Mouse (Mus musculus) erythroblast, embryonic 14.5 days (primary cell): ENCODE data around the gene Olfr324. TPM values are rescaled to one million over a fixed set of nuclear protein-coding genes. Genes with fewer than 3 reads are reported as not detected.

Experiments used
- H3K27me3 ChIP-seq: 2 replicates; pipeline ENCODE4 v1.6.1; 2012; ENCODE audit warnings: inconsistent platforms; ENCODE audit not compliant: control insufficient read depth
- H3K36me3 ChIP-seq: 2 replicates; pipeline ENCODE4 v1.6.1; 2012; ENCODE audit warnings: mild to moderate bottlenecking, inconsistent platforms; ENCODE audit not compliant: control insufficient read depth
- H3K4me1 ChIP-seq: 2 replicates; pipeline ENCODE4 v1.6.1; 2012; ENCODE audit warnings: inconsistent platforms; ENCODE audit not compliant: control insufficient read depth
- H3K4me3 ChIP-seq: replicated peaks from 2 replicates; pipeline ENCODE3; 2012; ENCODE audit warnings: moderate library complexity, mild to moderate bottlenecking, inconsistent platforms
- H3K9me3 ChIP-seq: 2 replicates; pipeline ENCODE4 v1.6.1; 2012; ENCODE audit warnings: low read length, inconsistent platforms, mixed read lengths; ENCODE audit not compliant: control insufficient read depth
- GATA1 ChIP-seq: IDR thresholded peaks from 2 replicates; pipeline ENCODE4 v1.6.1; 2012; ENCODE audit warnings: low read length, inconsistent platforms, mixed read lengths
- TAL1 ChIP-seq: IDR thresholded peaks from 3 replicates; pipeline ENCODE4 v1.6.1; 2012; ENCODE audit warnings: low read length, inconsistent platforms, mixed read lengths
- polyA plus RNA-seq: library from polyadenylated mRNA; stranded (reverse); fragments of >175 nt; gene quantifications from 2 replicates; pipeline ENCODE4 v1.2.3, GENCODE M21; 2012

Olfr324 gene
- polyA plus RNA-seq, 1 experiment: not detected

- H3K4me1 ChIP-seq: peaks cover 4% of the 10 kb centered on the region
- TF ChIP-seq TAL1 (no peak), GATA1 (no peak)
Measured at GRCm38 (mm10) chr11:58602062-58602461, 7.1 kb downstream of the Olfr324 start.

GRCm38 (mm10) chr11:58602800-58603560 is 8.1 kb downstream of the Olfr324 start:
- no peaks in the 10 kb centered on the region for H3K27me3 ChIP-seq
- no peak overlapping the region for H3K4me3 ChIP-seq
- H3K4me1 ChIP-seq: peaks cover 4% of the 10 kb centered on the region
- H3K36me3 ChIP-seq: no peaks in the 10 kb centered on the region
- TF ChIP-seq GATA1 (no peak), TAL1 (no peak)
- no peaks in the 10 kb centered on the region for H3K9me3 ChIP-seq

More at GRCm38 (mm10) chr11:58602062-58602461, 7.1 kb downstream of the Olfr324 start:
- Histone ChIP-seq H3K36me3 (no peaks in the 10 kb centered on the region), H3K9me3 (no peaks in the 10 kb centered on the region), H3K27me3 (no peaks in the 10 kb centered on the region), H3K4me3 (no peak overlapping the region)

- H3K9me3 ChIP-seq: no peaks in the 10 kb centered on the region
- H3K4me1 ChIP-seq: peaks cover 4% of the 10 kb centered on the region; the same call in 1 of the 2 replicates
- no peak overlapping the region for H3K4me3 ChIP-seq
- no peaks in the 10 kb centered on the region for H3K27me3 ChIP-seq
- no peaks in the 10 kb centered on the region for H3K36me3 ChIP-seq
- TF ChIP-seq TAL1 (no peak), GATA1 (no peak)
Measured at GRCm38 (mm10) chr11:58604688-58605087, 9.8 kb downstream of the Olfr324 start.

GRCm38 (mm10) chr11:58605228-58605627 is 10.3 kb downstream of the Olfr324 start:
- H3K36me3 ChIP-seq: no peaks in the 10 kb centered on the region
- no peak overlapping the region for H3K4me3 ChIP-seq
- no peak for TF ChIP-seq GATA1
- no peak for TF ChIP-seq TAL1
- no peaks in the 10 kb centered on the region for H3K9me3 ChIP-seq
- no peaks in the 10 kb centered on the region for H3K27me3 ChIP-seq
- peaks cover 4% of the 10 kb centered on the region; the same call in 1 of the 2 replicates for H3K4me1 ChIP-seq

- no peaks in the 10 kb centered on the region for H3K27me3 ChIP-seq
- TF ChIP-seq TAL1: no peak
- no peak for TF ChIP-seq GATA1
- H3K4me3 ChIP-seq: no peak overlapping the region
- no peaks in the 10 kb centered on the region for H3K36me3 ChIP-seq
- no peaks in the 10 kb centered on the region for H3K9me3 ChIP-seq
- H3K4me1 ChIP-seq: peaks cover 4% of the 10 kb centered on the region; the same call in 1 of the 2 replicates
Measured at GRCm38 (mm10) chr11:58606177-58606919, 11.4 kb downstream of the Olfr324 start.

- TF ChIP-seq GATA1 (no peak), TAL1 (no peak)
- Histone ChIP-seq H3K4me1 (peaks cover 4% of the 10 kb centered on the region; the same call in 1 of the 2 replicates), H3K4me3 (no peak overlapping the region), H3K27me3 (no peaks in the 10 kb centered on the region), H3K36me3 (no peaks in the 10 kb centered on the region), H3K9me3 (no peaks in the 10 kb centered on the region)
Measured at GRCm38 (mm10) chr11:58607030-58607429, 12.1 kb downstream of the Olfr324 start.

GRCm38 (mm10) chr11:58613359-58613758 is 18.4 kb downstream of the Olfr324 start:
- no peak for TF ChIP-seq GATA1
- no peak for TF ChIP-seq TAL1
- H3K4me1 ChIP-seq: no peaks in the 10 kb centered on the region
- no peak overlapping the region for H3K4me3 ChIP-seq
- no peaks in the 10 kb centered on the region for H3K9me3 ChIP-seq
- H3K36me3 ChIP-seq: no peaks in the 10 kb centered on the region
- no peaks in the 10 kb centered on the region for H3K27me3 ChIP-seq

GRCm38 (mm10) chr11:58614526-58614925 is 19.6 kb downstream of the Olfr324 start:
- Histone ChIP-seq H3K36me3 (no peaks in the 10 kb centered on the region), H3K4me1 (no peaks in the 10 kb centered on the region), H3K27me3 (no peaks in the 10 kb centered on the region), H3K4me3 (no peak overlapping the region), H3K9me3 (no peaks in the 10 kb centered on the region)
- TF ChIP-seq TAL1 (no peak), GATA1 (no peak)

- Histone ChIP-seq H3K4me1 (no peaks in the 10 kb centered on the region), H3K27me3 (no peaks in the 10 kb centered on the region), H3K9me3 (no peaks in the 10 kb centered on the region), H3K36me3 (no peaks in the 10 kb centered on the region), H3K4me3 (no peak within 1 kb of the TSS)
- TF ChIP-seq TAL1: no peak
Measured at GRCm38 (mm10) chr11:58615975-58616374, 21.1 kb downstream of the Olfr324 start, which contains the start of gene 2210407C18Rik. Gene 2210407C18Rik, minus strand, starts transcription at chr11:58616075.
